Mouse (Mus musculus): ENCODE data around the gene Tekt5. TPM values are rescaled to one million over a fixed set of nuclear protein-coding genes. Genes with fewer than 3 reads are reported as not detected.

Gene Tekt5
- polyA plus RNA-seq (2015; fragmentation: Nextera tagmentation; extraction: Ambion mirVana), result 12.1 and 13.3 TPM in 2 replicates

DNA sequence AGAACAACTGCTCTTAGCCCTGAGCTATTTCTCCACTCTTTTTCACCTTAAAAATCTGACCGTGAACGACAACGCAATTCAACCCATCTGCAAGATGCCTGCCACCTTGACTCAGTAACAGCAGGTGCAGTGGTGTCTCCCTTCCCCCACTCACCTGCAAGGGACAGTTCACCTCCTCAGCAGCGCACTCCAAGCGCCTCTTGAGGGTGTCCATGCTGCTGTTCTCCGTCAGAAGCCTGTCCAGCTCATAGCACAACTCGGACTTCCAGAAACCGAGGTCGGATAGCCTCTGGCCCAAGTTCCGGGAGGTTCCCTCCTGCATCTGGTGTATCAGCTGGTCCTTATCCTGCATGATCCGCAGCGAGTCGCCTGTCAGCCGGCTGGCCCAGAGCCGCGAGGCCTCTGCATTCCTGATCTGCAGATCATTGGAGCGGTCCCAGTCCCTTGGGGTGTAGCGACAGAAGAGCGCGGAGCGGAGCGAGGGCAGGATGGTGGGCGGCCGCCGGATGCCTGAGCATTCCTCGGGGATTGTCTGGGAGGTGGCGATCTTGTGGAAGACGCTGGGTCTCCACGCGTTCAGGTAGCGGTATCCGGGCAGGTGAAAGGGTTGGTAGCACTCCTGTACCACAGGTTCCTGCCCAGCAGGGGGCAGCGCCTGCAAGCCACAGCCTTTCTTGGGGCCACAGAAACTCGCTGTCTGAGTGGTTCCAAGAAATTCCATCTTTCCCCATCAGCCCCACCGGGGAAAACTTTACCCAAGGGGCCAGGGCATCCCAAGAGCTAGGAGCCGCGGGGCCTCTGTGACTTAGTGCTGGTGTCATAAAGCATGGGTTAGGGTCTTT is at the start of gene Tekt5:
Gene Tekt5 (minus strand): TSS at position 792 of the 842 bp plus-strand sequence.
- Histone ChIP-seq H3K36me3 (replicated peaks) (no peaks in the 10 kb centered on the region), H3K9ac (peak within 1 kb of the TSS; percentile 32), H3K27ac (0 out of 2 replicates have a peak within 1 kb of the TSS, but pooled peaks have one; percentile 26), H3K4me1 (peaks cover 9% of the 10 kb centered on the region; the same call in 1 of the 2 replicates), H3K4me3 (peak within 1 kb of the TSS; percentile 40), H3K4me2 (peak within 1 kb of the TSS; percentile 62), H3K9me3 (no peaks in the 10 kb centered on the region), H3K27me3 (replicated peaks) (no peaks in the 10 kb centered on the region; the same call in 1 of the 2 replicates)
- WGBS, result 8% methylated on average over 37 of the region's 37 CpGs
- ATAC-seq (replicated peaks), result peak; percentile 76

- Histone ChIP-seq H3K27ac (no peak overlapping the region), H3K9ac (no peak overlapping the region), H3K4me1 (peaks cover 47% of the 10 kb centered on the region), H3K27me3 (replicated peaks) (no peaks in the 10 kb centered on the region), H3K4me3 (no peak overlapping the region), H3K36me3 (replicated peaks) (peaks cover 4% of the 10 kb centered on the region; the same call in 1 of the 2 replicates), H3K4me2 (no peak overlapping the region), H3K9me3 (no peaks in the 10 kb centered on the region)
- no peak for ATAC-seq (replicated peaks)
Observed at GRCm38 (mm10) chr16:10443723-10444122, 48.4 kb upstream of the Tekt5 start.

DNA sequence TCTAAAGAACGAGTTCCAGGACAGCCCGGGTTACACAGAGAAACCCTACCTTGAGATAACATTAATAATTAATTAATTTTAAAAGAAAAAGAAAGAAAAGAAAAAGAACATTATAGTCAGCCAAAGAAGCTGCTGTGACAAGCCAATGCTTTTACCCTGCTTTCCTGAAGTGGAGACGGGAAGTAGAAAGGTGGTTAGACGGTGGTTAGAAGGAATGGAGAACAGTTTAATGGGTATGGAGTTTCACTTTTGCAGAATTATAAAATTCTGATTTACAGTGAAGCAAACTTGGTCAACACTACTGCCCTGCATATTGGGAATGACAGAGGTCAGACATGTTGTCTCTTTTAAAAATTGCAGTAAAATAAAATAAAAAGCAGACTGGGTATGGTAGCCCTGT is 46.5 kb upstream of the Tekt5 start:
- peaks cover 41% of the 10 kb centered on the region for H3K4me1 ChIP-seq
- no peaks in the 10 kb centered on the region for H3K27me3 ChIP-seq (replicated peaks)
- no peaks in the 10 kb centered on the region for H3K9me3 ChIP-seq
- no peak overlapping the region for H3K9ac ChIP-seq
- no peak overlapping the region for H3K4me3 ChIP-seq
- WGBS, result 91% methylated on average over 4 of the region's 4 CpGs
- H3K36me3 ChIP-seq (replicated peaks), result peaks cover 9% of the 10 kb centered on the region; the same call in 1 of the 2 replicates
- no peak overlapping the region for H3K27ac ChIP-seq
- no peak overlapping the region for H3K4me2 ChIP-seq
- no peak for ATAC-seq (replicated peaks)

GRCm38 (mm10) chr16:10441328-10441727 is 46.0 kb upstream of the Tekt5 start:
- WGBS, result 90% methylated on average over 6 of the region's 6 CpGs
- Histone ChIP-seq H3K4me1 (peaks cover 38% of the 10 kb centered on the region), H3K9ac (no peak overlapping the region), H3K27ac (no peak overlapping the region), H3K27me3 (replicated peaks) (no peaks in the 10 kb centered on the region), H3K36me3 (replicated peaks) (peaks cover 9% of the 10 kb centered on the region; the same call in 1 of the 2 replicates), H3K4me3 (no peak overlapping the region), H3K4me2 (no peak overlapping the region), H3K9me3 (no peaks in the 10 kb centered on the region)
- ATAC-seq (replicated peaks), result no peak

- no peak overlapping the region for H3K4me2 ChIP-seq
- no peak for ATAC-seq (replicated peaks)
- peaks cover 9% of the 10 kb centered on the region; the same call in 1 of the 2 replicates for H3K36me3 ChIP-seq (replicated peaks)
- WGBS, result 80% methylated on average over 5 of the region's 5 CpGs
- no peaks in the 10 kb centered on the region for H3K27me3 ChIP-seq (replicated peaks)
- H3K9me3 ChIP-seq, result no peaks in the 10 kb centered on the region
- no peak overlapping the region for H3K9ac ChIP-seq
- H3K27ac ChIP-seq, result no peak overlapping the region
- H3K4me3 ChIP-seq, result no peak overlapping the region
- peaks cover 6% of the 10 kb centered on the region for H3K4me1 ChIP-seq
Observed at GRCm38 (mm10) chr16:10438055-10438454, 42.8 kb upstream of the Tekt5 start.

GRCm38 (mm10) chr16:10436166-10436565 is 40.9 kb upstream of the Tekt5 start:
- Histone ChIP-seq H3K9me3 (no peaks in the 10 kb centered on the region), H3K4me2 (no peak overlapping the region), H3K27me3 (replicated peaks) (no peaks in the 10 kb centered on the region), H3K27ac (no peak overlapping the region), H3K4me3 (no peak overlapping the region), H3K4me1 (no peaks in the 10 kb centered on the region), H3K36me3 (replicated peaks) (peaks cover 9% of the 10 kb centered on the region; the same call in 1 of the 2 replicates), H3K9ac (no peak overlapping the region)
- no peak for ATAC-seq (replicated peaks)
- WGBS, result 91% methylated on average over 6 of the region's 6 CpGs

- no peaks in the 10 kb centered on the region for H3K4me1 ChIP-seq
- no peak overlapping the region for H3K27ac ChIP-seq
- no peak overlapping the region for H3K4me3 ChIP-seq
- H3K9ac ChIP-seq, result no peak overlapping the region
- H3K36me3 ChIP-seq (replicated peaks), result peaks cover 1% of the 10 kb centered on the region; the same call in 1 of the 2 replicates
- WGBS, result 91% methylated on average over 5 of the region's 5 CpGs
- no peak overlapping the region for H3K4me2 ChIP-seq
- no peak for ATAC-seq (replicated peaks)
- no peaks in the 10 kb centered on the region for H3K9me3 ChIP-seq
- H3K27me3 ChIP-seq (replicated peaks), result no peaks in the 10 kb centered on the region
Observed at GRCm38 (mm10) chr16:10433344-10433743, 38.1 kb upstream of the Tekt5 start.

GRCm38 (mm10) chr16:10432387-10432786 is 37.1 kb upstream of the Tekt5 start:
- Histone ChIP-seq H3K27ac (no peak overlapping the region), H3K4me3 (no peak overlapping the region), H3K4me2 (no peak overlapping the region), H3K36me3 (replicated peaks) (no peaks in the 10 kb centered on the region; the same call in 1 of the 2 replicates), H3K27me3 (replicated peaks) (no peaks in the 10 kb centered on the region), H3K9ac (no peak overlapping the region), H3K4me1 (no peaks in the 10 kb centered on the region), H3K9me3 (no peaks in the 10 kb centered on the region)
- WGBS, result 89% methylated on average over 4 of the region's 4 CpGs
- ATAC-seq (replicated peaks), result no peak

DNA sequence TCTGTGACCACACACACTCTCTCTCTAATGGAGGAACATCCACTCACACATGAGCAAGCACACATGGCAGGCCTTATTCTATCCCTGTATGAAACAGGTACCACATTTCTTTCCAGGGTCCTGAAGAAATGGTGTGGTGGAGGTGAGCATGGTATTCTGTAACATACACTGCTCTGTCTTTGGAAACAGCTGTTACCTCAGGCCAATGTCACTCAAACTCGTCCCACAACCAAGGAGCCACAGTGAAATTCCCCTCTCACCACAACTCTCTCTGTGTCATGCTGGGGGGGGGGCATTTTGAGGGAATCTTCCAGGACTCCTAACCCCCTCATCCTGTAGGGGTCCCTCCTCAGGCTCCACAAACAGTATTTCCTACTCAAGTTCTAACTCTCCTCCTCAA is 36.6 kb upstream of the Tekt5 start:
- Histone ChIP-seq H3K9me3 (no peaks in the 10 kb centered on the region), H3K36me3 (replicated peaks) (peaks cover under 1% of the 10 kb centered on the region; the same call in 1 of the 2 replicates), H3K4me2 (no peak overlapping the region), H3K4me3 (no peak overlapping the region), H3K4me1 (no peaks in the 10 kb centered on the region), H3K27me3 (replicated peaks) (no peaks in the 10 kb centered on the region), H3K9ac (no peak overlapping the region), H3K27ac (no peak overlapping the region)
- 80% methylated on average over 1 of the region's 1 CpGs for WGBS
- no peak for ATAC-seq (replicated peaks)

DNA sequence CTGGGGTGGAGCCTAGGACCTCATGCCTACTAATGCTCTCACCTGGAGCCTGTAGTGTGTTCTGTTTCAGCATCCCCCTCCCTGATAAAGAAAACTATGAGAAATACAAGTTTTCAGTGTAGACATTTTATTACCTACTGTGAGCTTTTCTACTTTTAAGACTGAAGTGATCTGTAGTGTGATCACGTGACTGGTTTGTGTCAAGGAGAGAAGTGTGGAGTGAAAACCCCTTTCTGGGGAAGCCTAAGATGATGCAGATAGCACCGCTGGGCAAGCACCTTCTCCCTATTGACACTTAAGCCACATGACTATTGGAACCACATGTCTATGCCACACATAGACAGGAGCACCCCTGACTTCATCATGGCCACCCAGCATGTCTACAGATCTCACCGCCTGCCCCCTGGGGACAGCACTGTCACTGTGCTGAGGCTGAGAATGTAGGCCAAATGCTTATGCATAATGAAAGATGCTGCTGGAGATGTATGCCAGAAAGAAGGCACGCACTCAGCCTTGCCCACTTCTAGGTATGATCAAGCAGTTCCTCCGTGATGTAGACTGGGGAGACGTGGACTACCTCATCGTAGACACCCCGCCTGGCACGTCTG is 25.3 kb upstream of the Tekt5 start:
- Histone ChIP-seq H3K4me2 (no peak overlapping the region), H3K27ac (no peak overlapping the region), H3K4me3 (no peak overlapping the region), H3K9ac (no peak overlapping the region), H3K9me3 (no peaks in the 10 kb centered on the region), H3K27me3 (replicated peaks) (no peaks in the 10 kb centered on the region), H3K4me1 (no peaks in the 10 kb centered on the region), H3K36me3 (replicated peaks) (peaks cover 58% of the 10 kb centered on the region)
- WGBS, result 95% methylated on average over 9 of the region's 9 CpGs
- ATAC-seq (replicated peaks), result no peak

GRCm38 (mm10) chr16:10417723-10418259 is 22.5 kb upstream of the Tekt5 start:
- 94% methylated on average over 9 of the region's 9 CpGs for WGBS
- Histone ChIP-seq H3K4me1 (peaks cover 4% of the 10 kb centered on the region), H3K36me3 (replicated peaks) (peaks cover 42% of the 10 kb centered on the region; the same call in 1 of the 2 replicates), H3K27me3 (replicated peaks) (no peaks in the 10 kb centered on the region), H3K27ac (no peak overlapping the region), H3K4me3 (no peak overlapping the region), H3K9me3 (no peaks in the 10 kb centered on the region), H3K4me2 (no peak overlapping the region), H3K9ac (no peak overlapping the region)
- no peak for ATAC-seq (replicated peaks)

DNA sequence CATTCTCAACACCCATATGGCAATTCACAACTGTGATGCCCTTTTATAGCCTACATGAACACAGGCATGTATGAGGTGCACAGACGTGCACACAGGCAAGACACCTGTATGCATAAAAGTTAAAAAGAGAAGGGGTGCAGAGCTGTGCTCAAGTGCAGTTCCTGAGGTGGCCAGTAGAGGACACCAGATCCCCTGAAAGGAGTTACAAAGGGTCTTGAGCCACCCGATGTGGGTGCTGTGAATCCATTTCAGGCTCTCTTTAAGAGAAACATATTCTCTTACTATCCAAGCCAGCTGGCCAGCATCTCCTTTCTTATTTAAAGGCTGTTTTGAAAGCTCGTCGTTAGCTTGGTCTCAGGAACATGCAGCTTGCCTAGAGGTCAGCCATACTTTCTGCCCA is 21.6 kb upstream of the Tekt5 start:
- H3K4me2 ChIP-seq, result no peak overlapping the region
- 88% methylated on average over 4 of the region's 4 CpGs for WGBS
- H3K9ac ChIP-seq, result no peak overlapping the region
- no peaks in the 10 kb centered on the region for H3K27me3 ChIP-seq (replicated peaks)
- H3K4me3 ChIP-seq, result no peak overlapping the region
- no peak for ATAC-seq (replicated peaks)
- H3K9me3 ChIP-seq, result no peaks in the 10 kb centered on the region
- H3K4me1 ChIP-seq, result peaks cover 11% of the 10 kb centered on the region
- H3K27ac ChIP-seq, result no peak overlapping the region
- H3K36me3 ChIP-seq (replicated peaks), result peaks cover 36% of the 10 kb centered on the region; the same call in 1 of the 2 replicates
